Mouse (Mus musculus): Measurements from ENCODE around the gene Fam213b. TPM values are rescaled to one million over a fixed set of nuclear protein-coding genes. Genes with fewer than 3 reads are reported as not detected.

Gene Fam213b
- polyA plus RNA-seq, 1 experiment from 2014 or later = 45.7 TPM

DNA sequence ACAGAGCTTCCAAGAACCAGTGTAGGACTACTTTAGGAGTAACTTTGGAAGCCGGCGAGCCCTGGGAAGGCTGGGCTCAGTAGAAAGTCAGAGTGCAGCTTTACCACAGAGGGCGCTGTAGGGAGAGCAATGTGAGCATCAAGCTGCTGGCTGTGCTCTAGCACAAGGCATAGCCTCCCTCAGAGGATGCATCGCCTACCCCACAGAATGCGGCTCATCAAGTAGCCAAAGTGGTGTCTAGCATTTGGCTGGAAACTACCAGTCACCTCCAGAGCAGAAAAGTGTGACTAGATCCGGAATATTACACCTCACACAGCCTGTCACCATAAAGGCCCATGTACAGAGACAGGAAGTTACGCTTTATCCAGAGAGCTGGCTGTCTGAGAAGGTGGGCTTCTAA is 36.9 kb upstream of the Fam213b start:
- no peak overlapping the region for H3K27ac ChIP-seq
- H3K36me3 ChIP-seq = no peaks in the 10 kb centered on the region

DNA sequence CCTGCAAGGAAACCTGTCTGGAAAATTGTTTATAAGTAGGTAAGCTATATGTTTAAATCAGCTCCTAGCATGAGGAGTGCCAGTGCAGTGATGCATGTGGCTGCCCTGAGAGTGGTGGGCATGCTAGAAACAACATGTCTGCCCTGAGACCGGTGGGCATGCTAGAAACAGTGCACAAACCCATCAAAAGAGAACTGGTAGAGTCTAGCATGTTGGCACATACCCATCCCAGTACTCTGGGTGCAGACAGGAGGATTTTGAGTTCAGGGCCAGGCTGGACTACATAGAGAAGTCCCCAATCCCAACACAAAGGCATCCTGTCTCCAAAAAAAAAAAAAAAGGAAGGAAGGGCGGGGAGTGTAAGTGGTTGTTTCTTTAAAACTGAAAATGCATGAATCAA is 35.9 kb upstream of the Fam213b start:
- Histone ChIP-seq H3K4me2 (replicated peaks) (no peak overlapping the region), H3K4me3 (no peak overlapping the region), H3K36me3 (no peaks in the 10 kb centered on the region), H3K9me3 (no peaks in the 10 kb centered on the region), H3K9ac (no peak overlapping the region), H3K27ac (no peak overlapping the region), H3K4me1 (no peaks in the 10 kb centered on the region), H3K27me3 (peaks cover 3% of the 10 kb centered on the region; the same call in 1 of the 2 replicates)
- no peak for ATAC-seq (ENCODE audit: insufficient number of reproducible peaks, insufficient read depth, low FRiP score, low TSS enrichment)
- WGBS = 92% methylated on average over 2 of the region's 2 CpGs

More for the DNA sequence above, 36.9 kb upstream of the Fam213b start:
- Histone ChIP-seq H3K4me2 (replicated peaks) (no peak overlapping the region), H3K4me1 (no peaks in the 10 kb centered on the region), H3K9me3 (no peaks in the 10 kb centered on the region), H3K27me3 (peaks cover 3% of the 10 kb centered on the region; the same call in 1 of the 2 replicates), H3K4me3 (no peak overlapping the region), H3K9ac (no peak overlapping the region)
- ATAC-seq (ENCODE audit: insufficient number of reproducible peaks, insufficient read depth, low FRiP score, low TSS enrichment) = no peak
- WGBS = 76% methylated on average over 7 of the region's 7 CpGs

DNA sequence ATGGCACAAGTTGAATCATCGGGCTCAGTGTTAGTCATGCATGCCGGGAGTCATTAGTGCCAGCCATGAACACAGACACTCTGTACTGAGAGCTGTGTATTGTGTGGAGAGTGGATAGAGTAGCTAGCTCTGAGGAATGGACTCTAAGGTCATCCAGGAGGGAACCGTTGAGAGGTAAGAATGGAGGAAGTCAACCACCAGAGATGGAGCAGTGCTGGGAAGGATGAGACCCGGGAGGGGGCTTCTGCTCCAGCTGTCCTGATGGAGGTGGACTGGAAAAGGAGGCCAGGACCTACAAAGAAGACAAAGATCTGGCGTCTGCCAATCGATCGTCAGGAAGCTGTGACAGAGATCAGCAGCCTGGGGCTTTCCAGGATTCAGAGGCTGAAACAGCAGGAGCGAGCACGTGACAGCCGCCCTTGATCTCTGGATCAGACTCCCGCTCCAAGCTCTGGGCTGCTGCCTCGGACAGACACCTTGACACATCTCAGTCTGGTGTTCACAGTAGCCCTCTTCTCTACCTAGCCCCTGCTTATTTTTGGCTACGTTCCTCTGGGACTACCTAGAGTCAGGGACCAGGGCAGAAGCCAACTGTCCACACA is 34.5 kb upstream of the Fam213b start:
- no peaks in the 10 kb centered on the region for H3K9me3 ChIP-seq
- 64% methylated on average over 13 of the region's 13 CpGs for WGBS
- ATAC-seq (ENCODE audit: insufficient number of reproducible peaks, insufficient read depth, low FRiP score, low TSS enrichment) = no peak

DNA sequence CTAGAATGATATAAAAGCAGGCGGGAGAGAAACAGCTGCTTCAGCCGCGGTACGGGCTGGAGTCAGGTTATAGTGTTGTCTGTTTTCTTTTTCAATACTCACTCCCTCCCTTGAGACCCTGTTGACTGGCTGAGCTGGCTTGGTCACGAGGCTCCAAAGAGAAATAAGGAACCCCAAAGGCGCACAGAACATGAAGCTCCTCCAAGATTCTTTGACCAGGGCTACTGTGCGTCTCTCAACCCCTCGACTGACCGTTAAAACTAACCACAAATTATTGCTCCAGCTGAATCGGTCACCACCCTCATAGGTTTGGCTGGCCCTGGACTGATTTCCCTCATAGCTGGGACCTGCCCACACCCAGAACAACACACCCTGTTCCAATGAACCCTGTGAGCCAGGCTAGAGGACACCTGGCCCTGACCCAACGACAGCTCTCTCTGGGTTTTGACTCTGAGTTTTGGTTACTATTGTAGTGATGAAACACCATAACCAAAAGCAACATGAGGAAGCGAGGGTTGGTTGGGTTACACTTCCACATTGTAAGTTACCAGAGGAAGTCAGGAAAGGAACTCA is 30.2 kb upstream of the Fam213b start:
- Histone ChIP-seq H3K36me3 (no peaks in the 10 kb centered on the region), H3K4me3 (no peak overlapping the region), H3K9ac (no peak overlapping the region), H3K4me1 (peaks cover 20% of the 10 kb centered on the region), H3K27me3 (no peaks in the 10 kb centered on the region), H3K4me2 (replicated peaks) (no peak overlapping the region), H3K9me3 (no peaks in the 10 kb centered on the region), H3K27ac (no peak overlapping the region)
- no peak for ATAC-seq (ENCODE audit: insufficient number of reproducible peaks, insufficient read depth, low FRiP score, low TSS enrichment)
- WGBS = 74% methylated on average over 12 of the region's 12 CpGs

More for the DNA sequence above, 34.5 kb upstream of the Fam213b start:
- H3K9ac ChIP-seq = no peak overlapping the region
- no peak overlapping the region for H3K4me2 ChIP-seq (replicated peaks)
- no peak overlapping the region for H3K4me3 ChIP-seq
- no peak overlapping the region for H3K27ac ChIP-seq
- peaks cover 3% of the 10 kb centered on the region; the same call in 1 of the 2 replicates for H3K27me3 ChIP-seq
- H3K4me1 ChIP-seq = peaks cover 4% of the 10 kb centered on the region
- H3K36me3 ChIP-seq = no peaks in the 10 kb centered on the region

DNA sequence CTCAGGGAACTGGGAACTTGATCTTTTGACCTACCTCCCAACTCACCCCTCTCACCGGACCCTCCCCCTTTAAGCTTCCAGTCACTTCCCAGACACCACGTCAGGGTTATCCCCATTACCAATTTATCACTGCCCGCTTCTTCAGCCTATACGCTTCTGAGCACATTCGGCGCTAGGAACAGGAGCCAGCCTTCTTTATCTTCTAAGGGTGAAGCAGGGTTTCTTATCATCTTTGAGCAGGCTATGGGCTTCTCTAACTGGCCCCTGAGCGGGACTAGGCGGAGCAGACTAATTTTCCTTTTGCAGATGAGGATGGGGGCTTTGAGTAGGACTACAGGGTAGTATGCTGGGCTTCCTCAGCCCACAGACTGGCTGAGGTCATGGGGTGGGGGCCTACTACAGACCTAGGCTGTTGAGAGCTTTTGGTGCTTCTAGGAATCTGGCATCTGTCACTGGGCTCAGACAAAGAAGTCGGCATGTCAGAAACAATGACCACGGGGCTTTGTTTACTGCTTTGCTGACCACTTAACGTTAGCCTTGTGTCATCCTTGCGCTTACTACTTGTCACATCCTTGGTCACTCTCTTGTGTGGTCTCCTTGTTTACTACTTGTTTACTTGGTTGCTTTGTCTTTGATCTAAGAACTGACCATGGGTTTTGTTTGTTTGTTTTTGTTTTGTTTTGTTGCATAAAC is 29.6 kb upstream of the Fam213b start, which contains the start of gene Tnfrsf14:
TSS of gene Tnfrsf14 (minus strand) at position 169 of the 693 bp plus-strand sequence.
- ATAC-seq (ENCODE audit: insufficient number of reproducible peaks, insufficient read depth, low FRiP score, low TSS enrichment) = no peak
- Histone ChIP-seq H3K9ac (peak within 1 kb of the TSS; percentile 0; the same call in 1 of the 2 replicates), H3K4me3 (0 out of 2 replicates have a peak within 1 kb of the TSS, but pooled peaks have one; percentile 1)

DNA sequence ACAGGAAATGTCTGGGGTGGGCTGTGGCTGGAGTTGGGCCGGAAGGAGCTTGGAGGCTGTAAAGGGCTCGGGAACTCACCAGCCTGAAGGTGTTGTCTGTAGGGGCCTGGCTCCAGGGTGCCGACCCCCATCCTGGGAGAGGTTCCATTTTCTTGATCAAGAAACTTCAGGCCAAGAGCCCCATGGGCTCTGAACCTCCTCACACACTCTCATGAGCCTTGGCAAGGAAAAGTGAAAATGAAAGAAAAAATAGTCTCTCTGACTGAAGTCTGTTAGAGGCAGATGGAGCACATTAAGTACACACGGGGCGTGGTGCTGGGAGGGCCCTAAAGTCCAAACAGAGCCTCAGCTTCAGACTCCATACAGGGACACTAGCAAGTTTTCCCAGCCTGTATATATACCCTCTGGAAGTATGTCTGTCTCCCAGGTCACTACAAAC is 29.0 kb upstream of the Fam213b start:
- H3K36me3 ChIP-seq = no peaks in the 10 kb centered on the region
- peak overlapping the region; percentile 29 for H3K4me2 ChIP-seq (replicated peaks)
- no peaks in the 10 kb centered on the region for H3K9me3 ChIP-seq
- peak overlapping the region; percentile 82 for H3K27ac ChIP-seq
- no peak overlapping the region for H3K9ac ChIP-seq
- 25% methylated on average over 5 of the region's 5 CpGs for WGBS
- no peaks in the 10 kb centered on the region for H3K27me3 ChIP-seq
- ATAC-seq (ENCODE audit: insufficient number of reproducible peaks, insufficient read depth, low FRiP score, low TSS enrichment) = no peak
- H3K4me3 ChIP-seq = 0 out of 2 replicates have a peak overlapping the region, but pooled peaks have one; percentile 1
- peaks cover 20% of the 10 kb centered on the region for H3K4me1 ChIP-seq

More for the DNA sequence above, 29.6 kb upstream of the Fam213b start, which contains the start of gene Tnfrsf14:
- Histone ChIP-seq H3K36me3 (no peaks in the 10 kb centered on the region), H3K27ac (peak within 1 kb of the TSS; percentile 82), H3K9me3 (no peaks in the 10 kb centered on the region), H3K27me3 (no peaks in the 10 kb centered on the region), H3K4me1 (peaks cover 20% of the 10 kb centered on the region), H3K4me2 (replicated peaks) (peak within 1 kb of the TSS; percentile 29)
- 51% methylated on average over 12 of the region's 12 CpGs for WGBS

DNA sequence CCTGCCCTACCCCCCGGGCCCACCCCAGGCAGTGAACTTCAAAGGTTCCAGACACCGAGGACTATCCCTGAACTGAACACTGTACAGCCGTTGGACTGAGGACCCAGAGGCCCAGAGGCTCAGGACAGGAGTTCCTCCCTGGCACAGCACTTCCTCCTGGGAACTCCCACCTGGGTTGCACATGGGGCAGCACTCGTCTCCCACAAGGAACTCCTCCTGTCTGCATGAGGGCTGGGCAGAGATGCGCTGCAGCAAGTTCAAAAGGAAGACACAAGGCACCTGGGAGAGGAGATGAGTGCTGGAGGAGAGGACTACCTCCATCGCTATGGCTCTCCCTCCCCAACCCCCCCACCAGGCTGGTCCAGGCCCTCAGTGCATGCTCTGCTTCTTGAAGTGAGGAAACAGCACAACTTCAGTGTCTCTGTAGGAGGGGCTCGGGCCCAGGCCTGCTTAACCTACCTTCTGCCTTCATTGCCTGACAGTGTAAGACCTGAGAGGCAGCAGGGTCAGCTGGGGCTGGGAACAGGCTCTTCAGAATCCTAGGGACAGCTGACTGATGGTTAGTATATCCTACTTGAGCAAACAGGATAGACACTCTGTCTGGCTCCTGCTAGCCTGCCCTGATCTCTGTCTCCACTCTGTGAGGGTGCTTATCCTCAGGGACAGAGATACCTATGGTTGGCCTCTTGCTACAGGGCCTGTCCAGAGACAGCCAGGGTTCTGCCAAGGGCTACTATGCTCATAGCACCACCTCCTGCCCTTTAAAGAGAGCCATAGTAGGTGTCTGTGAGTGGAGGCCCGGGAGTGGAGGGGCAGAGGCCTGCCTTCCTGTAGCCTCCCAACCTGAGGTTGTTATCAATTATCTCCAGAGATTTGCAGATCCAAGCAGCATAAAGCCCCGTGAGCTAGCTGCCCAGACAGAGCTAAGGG is 28.3 kb upstream of the Fam213b start:
- 56% methylated on average over 9 of the region's 9 CpGs for WGBS
- ATAC-seq (ENCODE audit: insufficient number of reproducible peaks, insufficient read depth, low FRiP score, low TSS enrichment) = no peak; the same call in 1 of the 2 replicates
- Histone ChIP-seq H3K9me3 (no peaks in the 10 kb centered on the region), H3K4me2 (replicated peaks) (peak overlapping the region; percentile 29), H3K27me3 (no peaks in the 10 kb centered on the region), H3K27ac (peak overlapping the region; percentile 82), H3K36me3 (no peaks in the 10 kb centered on the region), H3K4me1 (peaks cover 20% of the 10 kb centered on the region), H3K9ac (peak overlapping the region; percentile 0; the same call in 1 of the 2 replicates), H3K4me3 (0 out of 2 replicates have a peak overlapping the region, but pooled peaks have one; percentile 1)

DNA sequence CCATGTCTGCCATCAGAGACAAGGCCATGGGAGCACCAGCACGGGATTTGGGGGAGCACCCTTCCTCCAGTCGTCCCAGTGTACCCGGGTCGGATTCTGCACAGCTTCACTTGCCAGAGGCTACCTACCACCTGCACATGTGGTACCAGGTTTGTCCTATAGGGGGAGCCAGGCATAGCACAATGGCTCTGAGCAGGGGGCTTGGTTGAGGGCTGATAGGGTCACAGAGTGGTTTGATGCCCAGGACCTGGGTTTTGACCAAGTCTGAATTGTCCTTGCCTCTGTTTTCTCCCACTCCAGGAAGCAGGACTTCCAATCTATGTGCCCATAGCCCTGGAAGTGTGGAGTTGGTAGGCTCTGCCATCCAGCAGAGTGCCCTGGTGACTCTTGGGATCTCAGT is 26.5 kb upstream of the Fam213b start:
- Histone ChIP-seq H3K36me3 (no peaks in the 10 kb centered on the region), H3K9me3 (no peaks in the 10 kb centered on the region), H3K27me3 (no peaks in the 10 kb centered on the region), H3K4me1 (peaks cover 20% of the 10 kb centered on the region), H3K9ac (no peak overlapping the region), H3K4me2 (replicated peaks) (no peak overlapping the region), H3K4me3 (no peak overlapping the region), H3K27ac (no peak overlapping the region)
- 58% methylated on average over 4 of the region's 4 CpGs for WGBS
- ATAC-seq (ENCODE audit: insufficient number of reproducible peaks, insufficient read depth, low FRiP score, low TSS enrichment) = no peak

DNA sequence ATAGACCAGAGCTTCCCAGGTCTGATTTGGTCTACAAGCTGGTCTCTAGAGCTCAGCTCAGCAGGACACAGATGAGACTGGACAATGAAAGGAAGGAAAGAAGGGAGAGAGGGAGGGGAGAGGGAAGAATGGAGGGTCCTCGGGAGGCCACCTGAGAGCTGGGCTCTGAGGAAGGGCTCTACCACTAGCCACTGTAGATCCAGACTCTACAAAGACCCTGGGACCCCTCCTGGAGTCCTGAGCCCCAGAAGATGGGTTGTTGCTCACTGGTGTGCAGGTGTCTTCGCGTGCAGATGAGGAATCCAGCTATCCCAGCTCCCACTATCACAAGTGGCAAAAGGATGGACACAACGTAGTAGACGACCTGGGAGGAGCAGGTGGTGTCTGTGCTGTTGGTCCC is 24.0 kb upstream of the Fam213b start:
- WGBS = 80% methylated on average over 5 of the region's 5 CpGs

DNA sequence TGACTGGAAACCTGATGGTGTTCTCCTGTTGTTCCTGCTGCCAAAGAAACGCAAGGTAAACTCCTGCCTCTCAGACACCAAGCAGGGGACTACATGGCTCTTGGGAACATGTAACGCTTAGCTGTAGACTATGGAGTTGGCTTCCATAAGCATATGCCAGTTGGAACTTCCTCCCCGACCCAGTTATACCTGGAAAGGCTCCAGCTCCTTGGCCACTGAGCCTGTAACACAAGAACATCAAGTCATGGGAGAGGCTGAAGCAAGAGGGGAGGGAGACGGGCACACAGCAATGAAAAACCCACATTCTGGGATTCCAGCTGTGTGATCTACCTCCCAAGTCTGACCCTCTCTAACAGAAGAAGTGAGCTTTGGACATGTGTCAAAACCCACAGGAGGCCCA is 23.4 kb upstream of the Fam213b start:
- Histone ChIP-seq H3K9me3 (no peaks in the 10 kb centered on the region), H3K4me2 (replicated peaks) (no peak overlapping the region), H3K9ac (no peak overlapping the region), H3K4me1 (peaks cover 5% of the 10 kb centered on the region), H3K27me3 (no peaks in the 10 kb centered on the region), H3K4me3 (no peak overlapping the region), H3K36me3 (no peaks in the 10 kb centered on the region), H3K27ac (no peak overlapping the region)
- no peak for ATAC-seq (ENCODE audit: insufficient number of reproducible peaks, insufficient read depth, low FRiP score, low TSS enrichment)
- 76% methylated on average over 4 of the region's 4 CpGs for WGBS

More for the DNA sequence above, 24.0 kb upstream of the Fam213b start:
- no peak overlapping the region for H3K4me3 ChIP-seq
- no peaks in the 10 kb centered on the region for H3K27me3 ChIP-seq
- no peak for ATAC-seq (ENCODE audit: insufficient number of reproducible peaks, insufficient read depth, low FRiP score, low TSS enrichment)
- H3K4me2 ChIP-seq (replicated peaks) = no peak overlapping the region
- peaks cover 11% of the 10 kb centered on the region for H3K4me1 ChIP-seq
- no peak overlapping the region for H3K9ac ChIP-seq
- no peak overlapping the region for H3K27ac ChIP-seq
- no peaks in the 10 kb centered on the region for H3K9me3 ChIP-seq
- no peaks in the 10 kb centered on the region for H3K36me3 ChIP-seq

DNA sequence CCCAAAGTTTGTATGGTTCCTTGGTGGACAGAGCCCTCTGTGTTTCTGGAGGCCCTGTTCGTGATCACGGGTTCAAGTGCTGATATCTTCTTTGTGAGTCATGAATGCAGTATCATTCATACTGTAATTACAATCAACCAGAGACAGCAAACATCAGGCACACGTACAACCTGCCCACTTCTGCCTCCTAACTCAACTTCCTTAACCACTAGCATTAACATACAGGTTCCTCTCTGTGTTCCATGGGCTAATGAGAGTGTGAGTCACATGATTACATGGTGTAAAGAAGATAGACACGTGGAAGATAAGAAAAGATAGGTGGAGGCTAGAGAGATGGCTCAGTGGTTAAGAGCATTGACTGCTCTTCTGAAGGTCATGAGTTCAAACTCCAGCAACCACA is 17.7 kb upstream of the Fam213b start:
- Histone ChIP-seq H3K4me3 (no peak overlapping the region), H3K9ac (no peak overlapping the region), H3K9me3 (no peaks in the 10 kb centered on the region), H3K4me1 (no peaks in the 10 kb centered on the region), H3K27me3 (no peaks in the 10 kb centered on the region), H3K36me3 (no peaks in the 10 kb centered on the region), H3K4me2 (replicated peaks) (no peak overlapping the region), H3K27ac (no peak overlapping the region)
- no peak for ATAC-seq (ENCODE audit: insufficient number of reproducible peaks, insufficient read depth, low FRiP score, low TSS enrichment)
- WGBS = 81% methylated on average over 4 of the region's 4 CpGs
